Mouse (Mus musculus): Measurements from ENCODE around the gene Myo1h. TPM values are rescaled to one million over a fixed set of nuclear protein-coding genes. Genes with fewer than 3 reads are reported as not detected.
A peak's percentile ranks its signal among the peaks of the same experiment; 100 is the strongest.

Myo1h gene
- polyA plus RNA-seq, 1 experiment from 2014 or later: 0.82 TPM

DNA sequence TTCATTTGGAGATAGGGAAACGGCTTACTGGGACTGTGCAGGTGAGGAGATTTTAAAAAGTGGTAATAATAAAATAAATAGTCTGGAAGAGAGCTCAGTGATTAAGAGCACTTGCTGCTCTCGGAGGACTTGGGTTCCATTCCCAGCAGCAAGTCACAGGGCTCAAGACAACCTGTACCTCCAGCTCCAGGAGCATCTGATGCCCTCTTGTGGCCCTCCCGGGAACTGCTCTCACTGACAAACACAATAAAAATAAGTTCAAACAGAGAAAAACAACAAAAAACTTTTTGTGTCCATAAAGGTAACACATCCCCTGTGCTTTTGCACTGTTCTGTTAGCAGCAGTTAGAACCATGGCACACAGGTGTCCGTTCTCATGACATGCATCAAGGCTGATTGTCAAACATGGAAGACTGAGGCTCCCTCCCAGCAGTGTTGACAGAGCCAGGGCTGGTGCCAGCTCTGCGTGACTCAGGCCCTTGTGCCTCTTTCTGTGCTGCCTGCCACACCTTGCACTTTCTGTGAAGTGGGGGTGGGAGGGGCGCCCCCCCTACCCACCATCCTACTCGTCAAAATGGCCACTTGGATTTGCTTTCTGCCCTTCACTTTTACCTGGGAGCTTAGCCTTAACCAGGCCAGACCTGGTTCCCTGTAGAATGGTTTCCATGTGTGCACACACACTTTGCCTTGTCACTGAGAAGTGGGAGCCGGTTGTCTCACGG is 94.4 kb downstream of the Myo1h start:
- Histone ChIP-seq H3K36me3 (peaks cover 52% of the 10 kb centered on the region), H3K27ac (no peak overlapping the region), H3K27me3 (ENCODE audit: insufficient read depth, poor library complexity, severe bottlenecking) (no peaks in the 10 kb centered on the region), H3K9me3 (no peaks in the 10 kb centered on the region), H3K4me1 (peaks cover 25% of the 10 kb centered on the region), H3K4me3 (no peak overlapping the region)
- 79% methylated on average over 9 of the region's 9 CpGs for WGBS
- DNase-seq (ENCODE audit: low spot score): no peak

DNA sequence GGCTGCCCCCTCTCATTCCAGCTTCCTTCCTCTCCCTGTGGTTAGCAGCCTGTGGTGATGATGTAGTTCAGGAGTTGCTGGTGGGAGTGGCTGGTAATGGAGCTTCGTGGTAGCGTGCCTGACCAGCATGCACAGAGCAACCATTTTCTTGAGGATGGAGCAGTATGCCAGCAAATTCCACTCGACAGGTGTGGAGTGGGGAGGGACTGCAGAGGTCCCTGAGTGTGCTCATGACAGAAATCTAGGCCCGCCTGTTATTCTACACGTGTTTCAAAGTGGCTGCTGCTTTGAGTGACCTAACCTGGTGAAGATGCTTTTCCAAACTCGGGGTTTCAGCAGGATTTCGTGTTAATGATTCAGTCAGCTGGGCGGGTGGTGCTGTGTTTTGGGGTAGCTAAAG is 95.5 kb downstream of the Myo1h start:
- Histone ChIP-seq H3K27me3 (ENCODE audit: insufficient read depth, poor library complexity, severe bottlenecking) (no peaks in the 10 kb centered on the region), H3K36me3 (peaks cover 63% of the 10 kb centered on the region), H3K9me3 (no peaks in the 10 kb centered on the region), H3K4me1 (peaks cover 14% of the 10 kb centered on the region), H3K27ac (no peak overlapping the region), H3K4me3 (no peak overlapping the region)
- DNase-seq (ENCODE audit: low spot score): no peak
- 88% methylated on average over 8 of the region's 8 CpGs for WGBS

DNA sequence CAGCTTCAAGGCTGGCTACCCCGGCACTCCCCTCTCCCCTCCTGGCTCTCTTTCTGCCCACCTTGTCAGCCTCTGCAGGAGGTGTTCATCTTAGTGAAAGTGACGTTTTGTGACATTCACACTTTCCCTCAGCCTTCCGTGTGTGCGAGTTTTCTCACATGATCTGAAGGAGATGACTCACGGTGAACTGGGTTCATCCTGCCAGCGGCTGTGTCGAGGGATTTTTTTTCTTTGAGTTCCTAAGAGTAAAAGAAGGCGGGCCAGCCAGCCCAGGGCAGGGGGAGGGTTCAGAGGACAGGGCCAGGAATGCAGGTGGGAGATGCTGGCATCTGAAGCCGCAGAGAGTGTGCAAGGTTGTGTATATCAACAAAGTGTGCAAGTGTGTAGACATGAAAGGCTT is 104.2 kb downstream of the Myo1h start:
- DNase-seq (ENCODE audit: low spot score): no peak
- Histone ChIP-seq H3K27me3 (ENCODE audit: insufficient read depth, poor library complexity, severe bottlenecking) (no peaks in the 10 kb centered on the region), H3K27ac (no peak overlapping the region), H3K9me3 (no peaks in the 10 kb centered on the region), H3K36me3 (peaks cover 93% of the 10 kb centered on the region), H3K4me3 (no peak overlapping the region), H3K4me1 (no peaks in the 10 kb centered on the region)
- WGBS: 85% methylated on average over 9 of the region's 9 CpGs

DNA sequence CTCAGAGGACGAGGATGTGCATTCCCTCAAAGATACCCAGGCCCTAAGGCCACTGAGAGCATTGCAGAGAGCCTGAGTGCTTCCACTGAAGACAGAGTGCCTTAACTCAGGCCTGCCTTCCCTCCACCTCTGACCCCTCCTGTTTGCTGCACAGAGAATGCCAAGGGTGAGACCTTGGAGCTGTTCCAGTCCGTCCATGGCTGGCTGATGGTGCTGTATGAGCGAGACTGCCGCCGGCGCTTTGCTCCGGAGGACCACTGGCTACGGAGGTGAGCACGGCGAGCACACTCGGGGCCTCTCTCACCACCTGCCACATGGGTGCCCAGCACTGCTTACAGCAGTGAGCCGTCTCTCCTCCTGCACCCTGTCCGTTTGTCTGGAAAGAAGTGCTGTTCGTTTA is 117.6 kb downstream of the Myo1h start:
- 88% methylated on average over 14 of the region's 14 CpGs for WGBS

DNA sequence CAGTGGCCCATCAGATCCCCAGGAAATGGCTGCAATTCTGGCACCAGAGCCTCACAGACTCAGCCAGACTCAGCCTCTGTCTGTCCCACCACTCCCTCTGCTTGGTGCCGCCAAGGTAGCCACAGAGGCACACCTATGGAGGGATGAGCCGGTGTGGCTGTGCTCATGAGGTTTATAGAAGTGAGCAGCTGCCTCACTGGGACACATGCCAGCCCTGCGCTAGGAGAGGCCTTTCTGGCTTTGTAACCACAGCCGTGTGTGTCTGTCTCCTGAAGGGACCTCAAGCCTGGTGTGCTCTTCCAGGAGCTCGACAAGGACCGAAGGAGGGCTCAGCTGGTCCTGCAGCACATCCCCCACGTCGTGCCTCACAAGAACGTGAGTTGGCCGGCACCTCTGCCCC is 118.3 kb downstream of the Myo1h start:
- DNase-seq (ENCODE audit: low spot score): no peak
- no peak overlapping the region for H3K27ac ChIP-seq
- WGBS: 90% methylated on average over 10 of the region's 10 CpGs

More for the DNA sequence above, 117.6 kb downstream of the Myo1h start:
- no peaks in the 10 kb centered on the region for H3K9me3 ChIP-seq
- H3K27ac ChIP-seq: no peak overlapping the region
- H3K4me3 ChIP-seq: no peak overlapping the region
- no peak for DNase-seq (ENCODE audit: low spot score)
- peaks cover 100% of the 10 kb centered on the region for H3K36me3 ChIP-seq
- no peaks in the 10 kb centered on the region; the same call in 1 of the 2 replicates for H3K4me1 ChIP-seq
- H3K27me3 ChIP-seq (ENCODE audit: insufficient read depth, poor library complexity, severe bottlenecking): no peaks in the 10 kb centered on the region

DNA sequence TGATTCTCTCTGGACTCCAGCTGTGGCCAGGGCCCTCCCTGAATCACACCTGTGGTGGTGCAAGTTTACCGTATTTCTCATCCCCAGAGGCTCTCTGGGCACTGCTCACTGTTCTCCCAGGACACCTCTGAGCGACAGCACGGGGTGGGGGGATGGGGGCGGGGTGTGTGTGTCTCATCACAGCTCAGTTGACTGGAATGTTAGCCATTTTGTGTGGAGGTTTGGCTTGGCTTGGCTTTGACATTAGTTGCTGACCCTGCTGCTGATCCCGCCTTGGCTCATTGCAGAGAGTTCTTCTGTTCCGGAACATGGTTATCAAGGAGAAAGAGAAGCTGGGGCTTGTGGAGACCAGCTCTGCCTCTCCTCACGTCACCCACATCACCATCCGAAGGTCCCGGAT is 118.8 kb downstream of the Myo1h start:
- 82% methylated on average over 9 of the region's 9 CpGs for WGBS
- H3K4me3 ChIP-seq: no peak overlapping the region
- no peaks in the 10 kb centered on the region for H3K27me3 ChIP-seq (ENCODE audit: insufficient read depth, poor library complexity, severe bottlenecking)
- H3K9me3 ChIP-seq: no peaks in the 10 kb centered on the region
- DNase-seq (ENCODE audit: low spot score): no peak
- H3K27ac ChIP-seq: no peak overlapping the region
- peaks cover 100% of the 10 kb centered on the region for H3K36me3 ChIP-seq
- H3K4me1 ChIP-seq: peaks cover 11% of the 10 kb centered on the region

More for the DNA sequence above, 118.3 kb downstream of the Myo1h start:
- peaks cover 6% of the 10 kb centered on the region for H3K4me1 ChIP-seq
- H3K27me3 ChIP-seq (ENCODE audit: insufficient read depth, poor library complexity, severe bottlenecking): no peaks in the 10 kb centered on the region
- no peaks in the 10 kb centered on the region for H3K9me3 ChIP-seq
- peaks cover 100% of the 10 kb centered on the region for H3K36me3 ChIP-seq
- no peak overlapping the region for H3K4me3 ChIP-seq

DNA sequence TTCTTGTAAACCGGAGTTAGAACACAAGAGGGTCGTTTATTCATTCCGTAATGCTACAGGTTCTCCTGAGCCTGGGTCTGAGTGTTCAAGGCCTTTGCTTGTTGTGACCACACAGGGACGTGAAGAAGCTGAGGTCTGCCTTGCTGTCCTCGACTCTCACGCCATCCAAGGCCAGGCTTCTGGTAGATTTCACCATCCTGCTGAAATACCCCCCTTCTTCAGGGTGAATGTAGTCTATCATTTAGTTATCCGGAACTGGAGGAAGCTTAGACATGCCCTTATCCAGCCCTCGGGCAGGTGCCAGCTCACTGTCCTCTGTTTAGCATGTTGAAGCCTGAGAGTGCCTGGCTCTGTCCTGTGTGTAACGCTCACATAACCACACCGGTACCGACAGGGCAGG is 119.9 kb downstream of the Myo1h start:
- H3K9me3 ChIP-seq: no peaks in the 10 kb centered on the region
- no peak for DNase-seq (ENCODE audit: low spot score)
- H3K4me1 ChIP-seq: peaks cover 22% of the 10 kb centered on the region
- H3K27me3 ChIP-seq (ENCODE audit: insufficient read depth, poor library complexity, severe bottlenecking): no peaks in the 10 kb centered on the region
- H3K36me3 ChIP-seq: peaks cover 95% of the 10 kb centered on the region
- H3K27ac ChIP-seq: no peak overlapping the region
- WGBS: 92% methylated on average over 11 of the region's 11 CpGs
- H3K4me3 ChIP-seq: no peak overlapping the region

DNA sequence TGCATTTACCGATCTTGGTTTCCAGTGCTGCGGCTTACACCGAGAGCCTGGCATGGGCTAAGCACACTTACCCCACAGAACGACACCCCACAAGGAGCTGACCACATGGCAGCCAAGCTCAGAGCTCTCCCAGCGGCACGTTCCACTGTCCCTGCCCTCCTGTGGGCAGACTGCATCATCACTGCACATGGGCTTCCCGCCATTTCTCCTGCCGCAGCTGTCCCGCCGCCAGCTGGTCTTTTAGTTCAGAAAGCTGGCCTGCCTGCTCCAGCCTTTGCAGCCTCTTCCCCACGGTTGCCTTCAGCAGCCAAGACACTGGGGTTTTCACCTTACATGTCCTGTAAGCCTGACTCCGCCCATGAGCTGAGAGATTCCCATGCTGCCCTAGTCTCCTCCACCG is 121.5 kb downstream of the Myo1h start:
- WGBS: 89% methylated on average over 13 of the region's 13 CpGs
- H3K9me3 ChIP-seq: no peaks in the 10 kb centered on the region
- peaks cover 92% of the 10 kb centered on the region for H3K36me3 ChIP-seq

DNA sequence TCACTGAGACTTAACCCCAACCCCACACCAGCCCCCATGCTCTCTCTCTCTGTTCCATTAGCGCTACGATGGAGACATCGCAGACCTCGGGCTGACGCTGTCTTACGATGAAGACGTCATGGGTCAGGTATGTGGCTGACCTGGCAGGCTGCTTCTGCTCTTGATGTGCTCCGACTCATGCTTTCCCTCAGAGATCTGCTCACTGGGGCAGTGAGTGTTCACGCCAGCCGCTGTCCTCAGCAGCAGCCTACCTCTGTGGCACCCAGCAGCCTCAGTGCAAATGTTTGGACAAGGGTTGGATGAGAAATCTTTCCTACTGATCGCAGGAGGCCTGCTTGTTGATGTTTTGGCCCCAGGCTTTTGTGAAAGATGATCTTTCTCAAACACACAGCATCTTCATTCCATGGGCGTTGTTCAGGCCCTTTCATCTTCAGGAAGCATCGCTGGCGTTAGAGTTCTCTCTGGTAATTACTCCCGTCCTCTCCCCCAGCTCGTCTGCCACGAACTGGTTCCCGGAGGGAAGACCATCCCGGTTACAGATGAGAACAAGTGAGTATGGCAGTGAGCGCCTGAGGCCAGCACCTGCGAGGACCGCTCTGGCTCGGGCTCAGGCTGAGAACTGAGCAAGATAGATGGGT is 123.5 kb downstream of the Myo1h start:
- DNase-seq (ENCODE audit: low spot score): no peak
- Histone ChIP-seq H3K27ac (peak overlapping the region; percentile 17; the same call in 1 of the 2 replicates), H3K36me3 (peaks cover 91% of the 10 kb centered on the region), H3K4me3 (no peak overlapping the region), H3K27me3 (ENCODE audit: insufficient read depth, poor library complexity, severe bottlenecking) (no peaks in the 10 kb centered on the region), H3K9me3 (no peaks in the 10 kb centered on the region), H3K4me1 (peaks cover 36% of the 10 kb centered on the region)
- 77% methylated on average over 23 of the region's 23 CpGs for WGBS

More for the DNA sequence above, 121.5 kb downstream of the Myo1h start:
- H3K4me3 ChIP-seq: no peak overlapping the region
- no peak overlapping the region for H3K27ac ChIP-seq
- no peaks in the 10 kb centered on the region for H3K27me3 ChIP-seq (ENCODE audit: insufficient read depth, poor library complexity, severe bottlenecking)
- no peak for DNase-seq (ENCODE audit: low spot score)
- peaks cover 27% of the 10 kb centered on the region for H3K4me1 ChIP-seq

DNA sequence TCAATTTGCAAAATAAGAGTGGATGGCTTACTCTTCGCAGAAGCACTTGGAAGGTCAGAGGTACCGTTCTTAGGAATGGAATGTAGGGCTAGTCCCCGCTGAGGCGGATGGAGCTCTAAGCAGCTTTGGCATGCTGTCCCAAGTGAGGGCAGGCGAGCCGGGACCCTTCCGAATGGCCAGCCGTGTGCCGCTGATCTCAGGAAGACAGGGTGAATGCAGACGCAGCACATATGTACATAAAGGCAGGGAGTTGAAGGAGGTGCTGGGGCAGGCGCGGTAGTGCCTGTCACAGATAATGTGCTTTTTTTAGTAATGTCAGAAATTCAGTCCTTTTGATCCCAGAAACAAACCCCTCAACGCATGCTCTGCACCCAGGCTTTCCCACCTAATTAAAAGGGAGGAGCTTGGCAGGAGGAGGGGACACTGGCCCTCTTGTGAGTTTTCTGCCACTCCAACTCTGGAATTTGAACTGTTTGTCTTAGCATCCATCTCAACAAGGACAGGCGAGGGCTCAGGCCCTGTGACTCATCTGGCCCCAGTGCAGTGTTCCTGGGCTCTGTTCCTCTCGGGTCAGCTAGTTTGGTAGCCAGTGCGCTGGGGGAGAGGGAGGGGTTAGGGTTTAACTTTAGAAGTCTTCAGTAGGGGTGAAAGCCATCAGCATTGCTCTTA is 124.2 kb downstream of the Myo1h start:
- H3K36me3 ChIP-seq: peaks cover 91% of the 10 kb centered on the region
- H3K27ac ChIP-seq: peak overlapping the region; percentile 56
- H3K9me3 ChIP-seq: no peaks in the 10 kb centered on the region
- peak; percentile 82 for DNase-seq (ENCODE audit: low spot score)
- peaks cover 36% of the 10 kb centered on the region for H3K4me1 ChIP-seq
- no peak overlapping the region for H3K4me3 ChIP-seq
- WGBS: 37% methylated on average over 16 of the region's 16 CpGs
- no peaks in the 10 kb centered on the region for H3K27me3 ChIP-seq (ENCODE audit: insufficient read depth, poor library complexity, severe bottlenecking)

Small RNAs within 50 kb of the gene (microRNA-seq; reads per million reads assigned to microRNA genes)
- not detected for gene Mir7027

Other genes with a start within 250 kb of the Myo1h start
- gene Usp30, start 223.7 kb upstream of the Myo1h start, polyA plus RNA-seq (2016; fragmentation: Nextera tagmentation; extraction: Ambion mirVana): 9.9 and 10.2 TPM in 2 replicates
- gene Svop, start 197.6 kb upstream of the Myo1h start, polyA plus RNA-seq (2016; fragmentation: Nextera tagmentation; extraction: Ambion mirVana): 0.23 and 0.46 TPM in 2 replicates
- gene Alkbh2, start 160.9 kb upstream of the Myo1h start, polyA plus RNA-seq (2016; fragmentation: Nextera tagmentation; extraction: Ambion mirVana): 13.0 and 13.2 TPM in 2 replicates
- 68.1 and 70.9 TPM in 2 replicates for gene Ung, start 158.8 kb upstream of the Myo1h start, polyA plus RNA-seq (2016; fragmentation: Nextera tagmentation; extraction: Ambion mirVana)
- gene Acacb, start 142.6 kb upstream of the Myo1h start, polyA plus RNA-seq (2016; fragmentation: Nextera tagmentation; extraction: Ambion mirVana): 5.8 and 11.7 TPM in 2 replicates
- gene Foxn4, start 15.4 kb upstream of the Myo1h start, polyA plus RNA-seq (2016; fragmentation: Nextera tagmentation; extraction: Ambion mirVana): not detected in 2 replicates
- 105 and 113 TPM in 2 replicates for gene Kctd10, start 91.3 kb downstream of the Myo1h start, polyA plus RNA-seq (2016; fragmentation: Nextera tagmentation; extraction: Ambion mirVana)
- gene Ube3b, start 91.4 kb downstream of the Myo1h start, polyA plus RNA-seq (2016; fragmentation: Nextera tagmentation; extraction: Ambion mirVana): 47.9 and 59.0 TPM in 2 replicates
- 28.5 and 34.5 TPM in 2 replicates for gene Mmab, start 154.9 kb downstream of the Myo1h start, polyA plus RNA-seq (2016; fragmentation: Nextera tagmentation; extraction: Ambion mirVana)
- 34.1 and 45.1 TPM in 2 replicates for gene Mvk, start 155.1 kb downstream of the Myo1h start, polyA plus RNA-seq (2016; fragmentation: Nextera tagmentation; extraction: Ambion mirVana)